Mouse (Mus musculus): Measurements from ENCODE around the gene Gna14. TPM values are rescaled to one million over a fixed set of nuclear protein-coding genes. Genes with fewer than 3 reads are reported as not detected.

Gna14 gene
- total and polyA plus RNA-seq, 3 experiments = not detected

DNA sequence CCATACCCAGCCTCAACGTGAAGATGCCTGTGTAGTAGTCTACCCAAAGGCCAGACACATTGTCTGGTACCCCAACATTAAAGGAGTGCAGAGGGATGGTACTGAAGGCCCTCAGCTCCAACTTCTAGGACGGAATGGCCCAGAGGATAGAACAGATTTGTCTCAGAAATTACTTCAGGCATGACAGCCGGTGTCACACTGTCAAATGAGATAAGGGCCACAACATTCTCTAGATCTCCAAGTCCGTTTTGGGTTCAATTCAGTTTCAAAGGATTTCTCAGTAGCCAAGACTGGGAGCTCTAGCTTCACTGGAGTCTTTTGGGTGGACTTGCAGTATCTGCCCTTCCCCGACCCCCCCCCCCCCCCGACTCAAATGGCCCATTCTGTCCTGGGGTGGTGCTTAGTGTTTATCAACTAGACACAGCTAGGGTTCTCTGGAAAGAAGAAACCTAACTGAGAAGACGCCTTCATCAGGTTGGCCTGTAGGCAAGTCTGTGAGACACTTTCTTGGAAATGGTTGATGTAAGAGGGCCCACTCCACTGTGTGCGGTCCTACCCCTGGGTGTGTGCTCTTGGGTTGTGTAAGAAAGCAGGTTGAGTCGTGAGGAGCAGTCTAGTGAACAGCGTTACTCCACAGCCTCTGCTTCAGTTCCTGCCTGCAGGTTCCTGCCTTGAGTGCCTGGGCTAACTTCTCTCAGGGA lies 59.4 kb downstream of the Gna14 start:
- no peak for DNase-seq (ENCODE audit: low read depth, low spot score)
- Histone ChIP-seq H3K9me3 (replicated peaks; ENCODE audit: insufficient read depth, low read length) (no peaks in the 10 kb centered on the region), H3K36me3 (ENCODE audit: control insufficient read depth in 1 of 2, insufficient read depth in 2 of 2, low read length in 2 of 2) (peaks cover 0 to 19% of the 10 kb centered on the region in 2 experiments; a peak in 2 of 4 replicates), H3K4me1 (ENCODE audit: control insufficient read depth in 1 of 2, insufficient read depth in 2 of 2, low read length in 2 of 2) (peaks cover 7 to 33% of the 10 kb centered on the region in 2 experiments), H3K4me3 (ENCODE audit: control insufficient read depth in 1 of 2, insufficient read depth in 1 of 2, low read depth in 2 of 2, low read length in 2 of 2) (no peak overlapping the region), H3K27me3 (ENCODE audit: control insufficient read depth in 1 of 2, insufficient read depth in 2 of 2, low read length in 2 of 2) (no peaks in the 10 kb centered on the region), H3K9ac (ENCODE audit: control insufficient read depth, low read depth, low read length, poor library complexity, severe bottlenecking) (no peak overlapping the region), H3K27ac (ENCODE audit: control insufficient read depth, low read depth, low read length) (no peak overlapping the region), H3K79me2 (ENCODE audit: control insufficient read depth, insufficient read depth, low read length, poor library complexity) (no peaks in the 10 kb centered on the region)
- TF ChIP-seq ZC3H11A (IDR thresholded peaks at IDR 0.05; ENCODE audit: low read depth, low read length) = no peak

GRCm38 (mm10) chr19:16496016-16496415 lies 60.5 kb downstream of the Gna14 start:
- H3K36me3 ChIP-seq (ENCODE audit: control insufficient read depth in 1 of 2, insufficient read depth in 2 of 2, low read length in 2 of 2) = peaks cover 0 to 19% of the 10 kb centered on the region in 2 experiments; a peak in 2 of 4 replicates
- H3K79me2 ChIP-seq (ENCODE audit: control insufficient read depth, insufficient read depth, low read length, poor library complexity) = no peaks in the 10 kb centered on the region
- TF ChIP-seq CHD1 (IDR thresholded peaks at IDR 0.05; ENCODE audit: low read depth, low read length) = no peak
- no peak for TF ChIP-seq HCFC1 (IDR thresholded peaks at IDR 0.05; ENCODE audit: low read depth, low read length)
- TF ChIP-seq TBP (IDR thresholded peaks at IDR 0.05; ENCODE audit: low read depth, low read length) = no peak
- no peak for TF ChIP-seq ELF1 (IDR thresholded peaks at IDR 0.05; ENCODE audit: low read depth, low read length)
- no peak for TF ChIP-seq RCOR1 (IDR thresholded peaks at IDR 0.05; ENCODE audit: low read depth, low read length)
- TF ChIP-seq UBTF (IDR thresholded peaks at IDR 0.05; ENCODE audit: borderline replicate concordance, insufficient read depth, low read depth, low read length) = no peak
- no peak for TF ChIP-seq JUND (IDR thresholded peaks at IDR 0.05; ENCODE audit: low read depth, low read length)
- H3K9ac ChIP-seq (ENCODE audit: control insufficient read depth, low read depth, low read length, poor library complexity, severe bottlenecking) = no peak overlapping the region
- H3K4me3 ChIP-seq (ENCODE audit: control insufficient read depth in 1 of 2, insufficient read depth in 1 of 2, low read depth in 2 of 2, low read length in 2 of 2) = no peak overlapping the region
- no peaks in the 10 kb centered on the region for H3K9me3 ChIP-seq (replicated peaks; ENCODE audit: insufficient read depth, low read length)
- no peak overlapping the region for H3K27ac ChIP-seq (ENCODE audit: control insufficient read depth, low read depth, low read length)
- DNase-seq (ENCODE audit: low read depth, low spot score) = no peak
- no peaks in the 10 kb centered on the region for H3K27me3 ChIP-seq (ENCODE audit: control insufficient read depth in 1 of 2, insufficient read depth in 2 of 2, low read length in 2 of 2)
- peaks cover 7 to 33% of the 10 kb centered on the region in 2 experiments for H3K4me1 ChIP-seq (ENCODE audit: control insufficient read depth in 1 of 2, insufficient read depth in 2 of 2, low read length in 2 of 2)

GRCm38 (mm10) chr19:16502054-16502453 lies 66.5 kb downstream of the Gna14 start:
- Histone ChIP-seq H3K4me1 (ENCODE audit: control insufficient read depth in 1 of 2, insufficient read depth in 2 of 2, low read length in 2 of 2) (no peaks in the 10 kb centered on the region), H3K4me3 (ENCODE audit: control insufficient read depth in 1 of 2, insufficient read depth in 1 of 2, low read depth in 2 of 2, low read length in 2 of 2) (no peak overlapping the region), H3K27ac (ENCODE audit: control insufficient read depth, low read depth, low read length) (no peak overlapping the region), H3K9ac (ENCODE audit: control insufficient read depth, low read depth, low read length, poor library complexity, severe bottlenecking) (no peak overlapping the region), H3K79me2 (ENCODE audit: control insufficient read depth, insufficient read depth, low read length, poor library complexity) (no peaks in the 10 kb centered on the region), H3K36me3 (ENCODE audit: control insufficient read depth in 1 of 2, insufficient read depth in 2 of 2, low read length in 2 of 2) (no peaks in the 10 kb centered on the region), H3K9me3 (replicated peaks; ENCODE audit: insufficient read depth, low read length) (no peaks in the 10 kb centered on the region), H3K27me3 (ENCODE audit: control insufficient read depth in 1 of 2, insufficient read depth in 2 of 2, low read length in 2 of 2) (no peaks in the 10 kb centered on the region)
- TF ChIP-seq GATA1 (IDR thresholded peaks at IDR 0.05; ENCODE audit: low read depth, low read length) (no peak), MYB (IDR thresholded peaks at IDR 0.05; ENCODE audit: low read depth, low read length) (no peak), NELFE (IDR thresholded peaks at IDR 0.05; ENCODE audit: low read depth, low read length) (no peak), MAZ (IDR thresholded peaks at IDR 0.05; ENCODE audit: low read depth, low read length) (no peak), TBP (IDR thresholded peaks at IDR 0.05; ENCODE audit: low read depth, low read length) (no peak), UBTF (IDR thresholded peaks at IDR 0.05; ENCODE audit: borderline replicate concordance, insufficient read depth, low read depth, low read length) (no peak), ELF1 (IDR thresholded peaks at IDR 0.05; ENCODE audit: low read depth, low read length) (no peak), TAL1 (IDR thresholded peaks at IDR 0.05; ENCODE audit: low read length) (no peak), E2F4 (IDR thresholded peaks at IDR 0.05; ENCODE audit: borderline replicate concordance, low read depth, low read length) (no peak), CHD1 (IDR thresholded peaks at IDR 0.05; ENCODE audit: low read depth, low read length) (no peak), SMC3 (IDR thresholded peaks at IDR 0.05; ENCODE audit: low read depth, low read length) (no peak), TCF12 (IDR thresholded peaks at IDR 0.05; ENCODE audit: low read depth, low read length) (no peak), ZKSCAN1 (IDR thresholded peaks at IDR 0.05; ENCODE audit: low read depth, low read length) (no peak)
- no peak for DNase-seq (ENCODE audit: low read depth, low spot score)
